Mouse (Mus musculus): ENCODE data around the gene Cfp.
A peak's percentile ranks its signal among the peaks of the same experiment; 100 is the strongest.

Gene Cfp

GRCm38 (mm10) chrX:20931364-20931763 is at the start of gene Cfp:
TSS of gene Cfp (minus strand) at chrX:20931555.
- ATAC-seq (ENCODE audit: low TSS enrichment), result no peak

- ATAC-seq (ENCODE audit: low TSS enrichment), result no peak
These were observed 49.5 kb upstream of the Cfp start for GRCm38 (mm10) chrX:20980901-20981300.

- peak; percentile 99 for ATAC-seq (ENCODE audit: low TSS enrichment)
These were observed 30.4 kb upstream of the Cfp start, which contains the start of gene Uxt for GRCm38 (mm10) chrX:20961477-20962378. TSS of gene Uxt (minus strand) at chrX:20962017.

GRCm38 (mm10) chrX:20950191-20950880 is 19.0 kb upstream of the Cfp start, which contains the start of gene Elk1:
TSS of gene Elk1 (minus strand) at chrX:20950608.
- peak; percentile 94 for ATAC-seq (ENCODE audit: low TSS enrichment)

GRCm38 (mm10) chrX:20946055-20946454 is 14.7 kb upstream of the Cfp start:
- ATAC-seq (ENCODE audit: low TSS enrichment), result peak; percentile 36; the same call in 1 of the 2 replicates

GRCm38 (mm10) chrX:20931963-20932362 is 608 bp upstream of the Cfp start:
- no peak for ATAC-seq (ENCODE audit: low TSS enrichment)

GRCm38 (mm10) chrX:20929859-20930258 is 1.5 kb downstream of the Cfp start:
- ATAC-seq (ENCODE audit: low TSS enrichment), result no peak

- ATAC-seq (ENCODE audit: low TSS enrichment), result no peak
These were observed 6.4 kb downstream of the Cfp start for GRCm38 (mm10) chrX:20924976-20925375.

- ATAC-seq (ENCODE audit: low TSS enrichment), result no peak
These were observed 7.8 kb downstream of the Cfp start for GRCm38 (mm10) chrX:20923506-20923905.

- peak; percentile 17 for ATAC-seq (ENCODE audit: low TSS enrichment)
These were observed 10.0 kb downstream of the Cfp start for GRCm38 (mm10) chrX:20921366-20921765.

- ATAC-seq (ENCODE audit: low TSS enrichment), result peak; percentile 82
These were observed 10.5 kb downstream of the Cfp start, which contains the start of gene Syn1 for GRCm38 (mm10) chrX:20920844-20921364. TSS of gene Syn1 (minus strand) at chrX:20921004.

- ATAC-seq (ENCODE audit: low TSS enrichment), result peak; percentile 5; the same call in 1 of the 2 replicates
These were observed 11.0 kb downstream of the Cfp start for GRCm38 (mm10) chrX:20920249-20920843.

GRCm38 (mm10) chrX:20915075-20915474 is 16.3 kb downstream of the Cfp start:
- peak; percentile 62 for ATAC-seq (ENCODE audit: low TSS enrichment)

GRCm38 (mm10) chrX:20913726-20914125 is 17.6 kb downstream of the Cfp start:
- ATAC-seq (ENCODE audit: low TSS enrichment), result no peak

GRCm38 (mm10) chrX:20910074-20910473 is 21.3 kb downstream of the Cfp start:
- peak; percentile 60 for ATAC-seq (ENCODE audit: low TSS enrichment)

All from frontal cortex, adult (tissue).